Mouse (Mus musculus): Measurements from ENCODE around the gene Arvcf. TPM values are rescaled to one million over a fixed set of nuclear protein-coding genes. Genes with fewer than 3 reads are reported as not detected.

Arvcf gene
- polyA plus RNA-seq, 1 experiment: 13.7 TPM

- Histone ChIP-seq H3K4me3 (replicated peaks; ENCODE audit: control insufficient read depth, low read depth, low read length) (peak overlapping the region; percentile 90), H3K4me1 (ENCODE audit: control insufficient read depth, insufficient read depth, low read length) (peaks cover 5% of the 10 kb centered on the region; the same call in 1 of the 2 replicates), H3K27ac (ENCODE audit: control insufficient read depth, insufficient read depth, low read depth, low read length, poor library complexity) (peak overlapping the region; percentile 27)
- no peak for TF ChIP-seq CTCF (IDR thresholded peaks at IDR 0.05; ENCODE audit: control insufficient read depth, insufficient read depth, low read length)
- TF ChIP-seq POLR2A (IDR thresholded peaks at IDR 0.05; ENCODE audit: borderline replicate concordance, control insufficient read depth, low read depth, low read length): peak; percentile 90; the same call in 1 of the 2 replicates
- WGBS: under 1% methylated on average over 38 of the region's 38 CpGs
Measured at GRCm38 (mm10) chr16:18343778-18344177, 4.2 kb upstream of the Arvcf start.

DNA sequence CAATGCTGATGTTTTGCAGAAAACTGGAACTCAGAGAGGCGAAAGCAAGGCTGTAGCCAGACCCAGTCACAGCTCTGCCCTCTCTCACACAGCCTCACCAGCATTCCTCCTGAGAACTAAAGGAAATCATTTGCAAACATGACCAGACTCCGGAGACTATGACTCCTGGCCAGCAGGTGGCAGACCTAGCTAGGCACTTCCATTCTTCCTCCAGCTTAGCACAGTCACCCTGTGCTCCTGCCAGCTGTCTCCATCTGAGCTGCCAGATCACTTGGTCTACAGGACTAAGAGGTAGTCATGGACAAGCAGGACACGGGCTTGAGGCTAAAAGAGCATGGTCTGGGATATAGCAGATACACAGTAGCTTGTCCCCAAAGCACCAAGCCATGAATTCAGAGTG is 2.7 kb upstream of the Arvcf start:
- WGBS: 1% methylated on average over 3 of the region's 3 CpGs
- Histone ChIP-seq H3K4me1 (ENCODE audit: control insufficient read depth, insufficient read depth, low read length) (peaks cover 5% of the 10 kb centered on the region; the same call in 1 of the 2 replicates), H3K4me3 (replicated peaks; ENCODE audit: control insufficient read depth, low read depth, low read length) (no peak overlapping the region), H3K27ac (ENCODE audit: control insufficient read depth, insufficient read depth, low read depth, low read length, poor library complexity) (no peak overlapping the region)
- TF ChIP-seq CTCF (IDR thresholded peaks at IDR 0.05; ENCODE audit: control insufficient read depth, insufficient read depth, low read length) (peak; percentile 93), POLR2A (IDR thresholded peaks at IDR 0.05; ENCODE audit: borderline replicate concordance, control insufficient read depth, low read depth, low read length) (no peak)

DNA sequence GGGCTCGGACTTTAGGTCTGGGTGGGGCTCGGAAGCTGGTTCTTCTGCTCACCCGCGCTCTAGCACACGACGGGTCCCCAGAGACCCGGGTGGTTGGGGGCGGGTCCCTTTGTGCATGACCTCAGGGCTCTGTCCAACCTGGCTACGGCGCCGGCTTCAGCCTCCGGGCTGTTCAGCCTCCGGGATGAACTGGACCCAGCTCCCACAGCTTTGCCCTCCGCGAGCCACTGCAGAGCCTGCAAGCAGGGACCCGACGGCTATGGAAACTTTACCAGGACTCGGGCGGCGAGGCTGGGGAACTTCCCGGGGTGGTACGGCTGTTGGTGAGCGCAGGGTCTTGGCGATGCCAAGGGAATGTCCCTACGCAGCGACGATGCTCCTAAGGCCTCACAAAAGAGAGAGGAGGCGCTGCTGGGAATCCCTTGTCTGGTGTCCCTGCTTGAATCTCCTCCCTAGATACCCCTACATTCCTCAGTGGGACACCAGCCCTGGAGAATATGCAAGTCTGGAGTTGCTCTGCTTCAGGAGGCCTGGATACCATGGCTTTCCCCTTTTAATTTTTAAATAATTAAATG is 706 bp downstream of the Arvcf start:
- TF ChIP-seq CTCF (IDR thresholded peaks at IDR 0.05; ENCODE audit: control insufficient read depth, insufficient read depth, low read length) (no peak), POLR2A (IDR thresholded peaks at IDR 0.05; ENCODE audit: borderline replicate concordance, control insufficient read depth, low read depth, low read length) (no peak)
- H3K4me3 ChIP-seq (replicated peaks; ENCODE audit: control insufficient read depth, low read depth, low read length): no peak overlapping the region
- H3K4me1 ChIP-seq (ENCODE audit: control insufficient read depth, insufficient read depth, low read length): peaks cover 3% of the 10 kb centered on the region; the same call in 1 of the 2 replicates
- 8% methylated on average over 28 of the region's 28 CpGs for WGBS
- no peak overlapping the region for H3K27ac ChIP-seq (ENCODE audit: control insufficient read depth, insufficient read depth, low read depth, low read length, poor library complexity)

DNA sequence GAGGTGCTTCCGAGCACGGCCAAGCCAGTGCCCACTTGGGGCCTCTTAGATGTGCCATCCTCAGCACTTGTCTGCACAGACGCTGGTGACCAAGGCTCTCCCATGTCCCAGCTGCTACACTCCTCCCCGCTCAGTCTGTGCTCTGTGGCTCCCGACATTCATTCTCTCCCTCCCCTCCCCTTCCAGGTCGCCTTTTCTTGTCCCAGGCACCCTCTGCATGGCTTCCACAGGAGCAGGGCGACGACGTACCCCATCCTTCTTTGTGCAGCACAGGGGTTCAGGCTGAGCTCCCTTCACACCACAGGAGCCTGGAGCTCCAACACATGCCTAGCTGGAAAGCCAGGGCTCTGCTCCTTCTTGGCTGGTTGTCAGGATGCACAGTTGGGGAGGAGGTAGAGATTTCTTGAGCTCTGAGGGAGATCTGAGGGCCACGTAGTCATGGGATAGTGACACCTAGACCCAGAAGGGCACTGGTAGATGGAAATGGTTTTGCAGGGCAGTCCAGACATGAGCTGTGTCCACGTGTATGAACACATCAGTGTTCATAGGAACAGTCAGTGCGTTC is 1.9 kb downstream of the Arvcf start:
- Histone ChIP-seq H3K27ac (ENCODE audit: control insufficient read depth, insufficient read depth, low read depth, low read length, poor library complexity) (no peak overlapping the region), H3K4me1 (ENCODE audit: control insufficient read depth, insufficient read depth, low read length) (no peaks in the 10 kb centered on the region; the same call in 1 of the 2 replicates), H3K4me3 (replicated peaks; ENCODE audit: control insufficient read depth, low read depth, low read length) (no peak overlapping the region)
- no peak for TF ChIP-seq POLR2A (IDR thresholded peaks at IDR 0.05; ENCODE audit: borderline replicate concordance, control insufficient read depth, low read depth, low read length)
- no peak for TF ChIP-seq CTCF (IDR thresholded peaks at IDR 0.05; ENCODE audit: control insufficient read depth, insufficient read depth, low read length)
- WGBS: 81% methylated on average over 12 of the region's 12 CpGs

GRCm38 (mm10) chr16:18351313-18352055 is 3.5 kb downstream of the Arvcf start:
- Histone ChIP-seq H3K27ac (ENCODE audit: control insufficient read depth, insufficient read depth, low read depth, low read length, poor library complexity) (no peak overlapping the region), H3K4me1 (ENCODE audit: control insufficient read depth, insufficient read depth, low read length) (no peaks in the 10 kb centered on the region; the same call in 1 of the 2 replicates), H3K4me3 (replicated peaks; ENCODE audit: control insufficient read depth, low read depth, low read length) (no peak overlapping the region)
- WGBS: 41% methylated on average over 5 of the region's 5 CpGs
- TF ChIP-seq CTCF (IDR thresholded peaks at IDR 0.05; ENCODE audit: control insufficient read depth, insufficient read depth, low read length) (peak; percentile 65), POLR2A (IDR thresholded peaks at IDR 0.05; ENCODE audit: borderline replicate concordance, control insufficient read depth, low read depth, low read length) (no peak)

DNA sequence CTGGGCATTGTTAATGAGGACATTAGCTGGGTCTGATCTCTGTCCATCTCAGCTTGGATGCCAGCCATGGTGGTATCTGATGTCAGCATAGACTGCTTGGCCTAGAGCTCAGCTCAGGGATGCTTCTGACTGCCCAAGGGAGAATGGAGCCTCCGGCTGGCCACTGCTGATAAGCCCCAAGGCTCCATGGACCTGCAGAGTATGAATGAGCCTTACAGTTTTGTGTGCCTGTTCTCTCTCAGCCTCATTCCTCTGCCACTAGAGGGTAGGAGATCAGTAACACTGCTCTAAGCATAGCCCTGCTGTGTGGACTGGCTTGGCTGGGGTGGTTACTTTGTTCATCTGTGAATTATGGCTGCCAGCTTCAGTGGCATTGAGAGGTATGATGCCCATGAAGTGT is 5.1 kb downstream of the Arvcf start:
- no peak overlapping the region for H3K27ac ChIP-seq (ENCODE audit: control insufficient read depth, insufficient read depth, low read depth, low read length, poor library complexity)
- WGBS: 70% methylated on average over 1 of the region's 1 CpGs
- TF ChIP-seq CTCF (IDR thresholded peaks at IDR 0.05; ENCODE audit: control insufficient read depth, insufficient read depth, low read length) (0 out of 2 replicates have a peak, but pooled peaks have one; percentile 6), POLR2A (IDR thresholded peaks at IDR 0.05; ENCODE audit: borderline replicate concordance, control insufficient read depth, low read depth, low read length) (no peak)
- H3K4me3 ChIP-seq (replicated peaks; ENCODE audit: control insufficient read depth, low read depth, low read length): no peak overlapping the region
- no peaks in the 10 kb centered on the region; the same call in 1 of the 2 replicates for H3K4me1 ChIP-seq (ENCODE audit: control insufficient read depth, insufficient read depth, low read length)

- Histone ChIP-seq H3K27ac (ENCODE audit: control insufficient read depth, insufficient read depth, low read depth, low read length, poor library complexity) (no peak overlapping the region), H3K4me1 (ENCODE audit: control insufficient read depth, insufficient read depth, low read length) (no peaks in the 10 kb centered on the region; the same call in 1 of the 2 replicates), H3K4me3 (replicated peaks; ENCODE audit: control insufficient read depth, low read depth, low read length) (no peak overlapping the region)
- no peak for TF ChIP-seq POLR2A (IDR thresholded peaks at IDR 0.05; ENCODE audit: borderline replicate concordance, control insufficient read depth, low read depth, low read length)
- no peak for TF ChIP-seq CTCF (IDR thresholded peaks at IDR 0.05; ENCODE audit: control insufficient read depth, insufficient read depth, low read length)
- WGBS: 83% methylated on average over 1 of the region's 1 CpGs
Measured at GRCm38 (mm10) chr16:18356961-18357360, 9.0 kb downstream of the Arvcf start.

DNA sequence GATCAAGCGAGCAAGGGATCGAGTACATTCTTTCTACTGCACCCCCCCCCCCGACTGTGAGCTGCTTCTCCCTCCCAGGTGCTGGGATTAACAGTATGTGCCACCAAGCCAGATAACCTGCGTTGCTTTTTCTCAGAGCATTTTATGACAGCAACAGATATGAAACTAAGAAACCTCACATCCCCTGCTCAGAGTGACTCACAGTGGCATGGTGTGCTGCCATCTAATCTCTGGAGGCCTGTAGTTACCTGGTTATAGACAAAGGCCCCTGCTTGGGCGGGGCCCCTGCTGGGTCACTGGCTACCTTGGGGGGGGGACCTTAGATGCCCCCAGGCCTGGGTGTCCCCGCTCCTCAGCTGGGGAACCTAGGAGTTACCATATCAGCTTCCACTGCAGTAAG is 10.0 kb downstream of the Arvcf start:
- H3K27ac ChIP-seq (ENCODE audit: control insufficient read depth, insufficient read depth, low read depth, low read length, poor library complexity): no peak overlapping the region
- WGBS: 83% methylated on average over 6 of the region's 6 CpGs
- no peaks in the 10 kb centered on the region; the same call in 1 of the 2 replicates for H3K4me1 ChIP-seq (ENCODE audit: control insufficient read depth, insufficient read depth, low read length)
- H3K4me3 ChIP-seq (replicated peaks; ENCODE audit: control insufficient read depth, low read depth, low read length): no peak overlapping the region
- TF ChIP-seq POLR2A (IDR thresholded peaks at IDR 0.05; ENCODE audit: borderline replicate concordance, control insufficient read depth, low read depth, low read length): no peak
- no peak for TF ChIP-seq CTCF (IDR thresholded peaks at IDR 0.05; ENCODE audit: control insufficient read depth, insufficient read depth, low read length)
